Mouse (Mus musculus) liver, embryonic 15.5 days (tissue): ENCODE data around the gene Crybg1. TPM values are rescaled to one million over a fixed set of nuclear protein-coding genes. Genes with fewer than 3 reads are reported as not detected.

Experiments
- ATAC-seq: fragments of 200-750 bp; cut with Nextera tagmentation; 2 replicates; pipeline ENCODE4 v1.8.0; 2017; ENCODE audit warnings: moderate number of reproducible peaks, mild to moderate bottlenecking, moderate library complexity; ENCODE audit not compliant: insufficient read depth
- H3K27ac ChIP-seq: fragments of 300-500 bp; sonication (generic); replicated peaks from 2 replicates; pipeline ENCODE4 v1.5.1; 2015; ENCODE audit warnings: mild to moderate bottlenecking, inconsistent platforms
- H3K27me3 ChIP-seq: fragments of 300-500 bp; sonication (generic); 2 replicates; pipeline ENCODE4 v1.6.1; 2015; ENCODE audit warnings: mild to moderate bottlenecking, inconsistent platforms
- H3K36me3 ChIP-seq: fragments of 300-500 bp; sonication (generic); replicated peaks from 2 replicates; pipeline ENCODE4 v1.6.1; 2015; ENCODE audit warnings: moderate library complexity, mild to moderate bottlenecking, inconsistent platforms
- H3K4me1 ChIP-seq: fragments of 300-500 bp; sonication (generic); replicated peaks from 2 replicates; pipeline ENCODE4 v1.6.1; 2015; ENCODE audit warnings: inconsistent platforms
- H3K4me2 ChIP-seq: fragments of 300-500 bp; sonication (generic); 2 replicates; pipeline ENCODE4 v1.6.1; 2015; ENCODE audit warnings: moderate library complexity, mild to moderate bottlenecking, inconsistent platforms
- H3K4me3 ChIP-seq: fragments of 300-500 bp; sonication (generic); replicated peaks from 2 replicates; pipeline ENCODE4 v1.5.1; 2015; ENCODE audit warnings: mild to moderate bottlenecking, inconsistent platforms
- H3K9ac ChIP-seq: fragments of 300-500 bp; sonication (generic); 2 replicates; pipeline ENCODE4 v1.6.1; 2015; ENCODE audit warnings: moderate library complexity, mild to moderate bottlenecking, inconsistent platforms
- H3K9me3 ChIP-seq: fragments of 300-500 bp; sonication (generic); replicated peaks from 2 replicates; pipeline ENCODE4 v1.6.1; 2016; ENCODE audit warnings: inconsistent platforms
- WGBS: fragments of 180-500 bp; shearing (Covaris S2); methylation state at CpG from one replicate; pipeline ENCODE4 v1.1.7; 2015; ENCODE audit warnings: mixed read lengths; ENCODE audit not compliant: insufficient replicate concordance; 5-methylcytosine and 5-hydroxymethylcytosine counted together
- polyA plus RNA-seq: library from polyadenylated mRNA; unstranded; fragments of >200 nt; fragmentation: Nextera tagmentation; extraction: Ambion mirVana; gene quantifications from 2 replicates; pipeline ENCODE4 v1.2.1, GENCODE M21; 2015

The Crybg1 gene
- polyA plus RNA-seq, result 0.62 and 0.83 TPM in 2 replicates

- 6% methylated on average over 53 of the region's 53 CpGs for WGBS
- Histone ChIP-seq H3K4me3 (peak within 1 kb of the TSS; percentile 33), H3K9me3 (no peaks in the 10 kb centered on the region), H3K27me3 (peaks cover 60% of the 10 kb centered on the region), H3K9ac (no peak within 1 kb of the TSS), H3K4me1 (peaks cover 7% of the 10 kb centered on the region), H3K36me3 (no peaks in the 10 kb centered on the region), H3K4me2 (peak within 1 kb of the TSS; percentile 60), H3K27ac (no peak within 1 kb of the TSS)
- peak; percentile 63 for ATAC-seq
Measured at GRCm38 (mm10) chr10:44148337-44149317, at the start of gene Crybg1. Crybg1 (minus strand) TSS chr10:44148853.

GRCm38 (mm10) chr10:44177365-44177764 lies 28.7 kb upstream of the Crybg1 start:
- Histone ChIP-seq H3K4me1 (peaks cover 16% of the 10 kb centered on the region), H3K9ac (no peak overlapping the region), H3K4me2 (no peak overlapping the region), H3K27ac (no peak overlapping the region), H3K4me3 (no peak overlapping the region), H3K36me3 (no peaks in the 10 kb centered on the region), H3K9me3 (no peaks in the 10 kb centered on the region), H3K27me3 (0 out of 2 replicates have a peak, but pooled peaks cover 4% of the 10 kb centered on the region)
- no peak for ATAC-seq
- 0% methylated on average over 1 of the region's 1 CpGs for WGBS

- ATAC-seq, result peak; percentile 57
- H3K36me3 ChIP-seq, result no peaks in the 10 kb centered on the region
- peaks cover 16% of the 10 kb centered on the region for H3K4me1 ChIP-seq
- 0 out of 2 replicates have a peak overlapping the region, but pooled peaks have one; percentile 24 for H3K27ac ChIP-seq
- H3K27me3 ChIP-seq, result 0 out of 2 replicates have a peak, but pooled peaks cover 4% of the 10 kb centered on the region
- no peak overlapping the region for H3K4me2 ChIP-seq
- no peak overlapping the region for H3K9ac ChIP-seq
- H3K9me3 ChIP-seq, result no peaks in the 10 kb centered on the region
- H3K4me3 ChIP-seq, result no peak overlapping the region
Measured at GRCm38 (mm10) chr10:44176548-44176947, 27.9 kb upstream of the Crybg1 start.

GRCm38 (mm10) chr10:44176120-44176519 lies 27.5 kb upstream of the Crybg1 start:
- H3K9me3 ChIP-seq, result no peaks in the 10 kb centered on the region
- WGBS, result 51% methylated on average over 5 of the region's 5 CpGs
- H3K9ac ChIP-seq, result no peak overlapping the region
- no peak overlapping the region for H3K4me3 ChIP-seq
- no peak for ATAC-seq
- 0 out of 2 replicates have a peak, but pooled peaks cover 4% of the 10 kb centered on the region for H3K27me3 ChIP-seq
- no peaks in the 10 kb centered on the region for H3K36me3 ChIP-seq
- H3K27ac ChIP-seq, result 0 out of 2 replicates have a peak overlapping the region, but pooled peaks have one; percentile 24
- peaks cover 16% of the 10 kb centered on the region for H3K4me1 ChIP-seq
- H3K4me2 ChIP-seq, result no peak overlapping the region

GRCm38 (mm10) chr10:44170145-44170544 lies 21.5 kb upstream of the Crybg1 start:
- Histone ChIP-seq H3K9me3 (no peaks in the 10 kb centered on the region), H3K36me3 (no peaks in the 10 kb centered on the region), H3K4me2 (no peak overlapping the region), H3K4me3 (no peak overlapping the region), H3K27ac (no peak overlapping the region), H3K27me3 (no peaks in the 10 kb centered on the region), H3K9ac (no peak overlapping the region), H3K4me1 (no peaks in the 10 kb centered on the region)
- WGBS, result 71% methylated on average over 12 of the region's 12 CpGs
- ATAC-seq, result no peak

GRCm38 (mm10) chr10:44167061-44167460 lies 18.4 kb upstream of the Crybg1 start:
- no peaks in the 10 kb centered on the region for H3K27me3 ChIP-seq
- H3K4me1 ChIP-seq, result peaks cover 21% of the 10 kb centered on the region
- H3K9ac ChIP-seq, result no peak overlapping the region
- H3K27ac ChIP-seq, result no peak overlapping the region
- WGBS, result 82% methylated on average over 5 of the region's 5 CpGs
- ATAC-seq, result no peak
- H3K4me3 ChIP-seq, result no peak overlapping the region
- H3K36me3 ChIP-seq, result no peaks in the 10 kb centered on the region
- no peak overlapping the region for H3K4me2 ChIP-seq
- no peaks in the 10 kb centered on the region for H3K9me3 ChIP-seq

- H3K9ac ChIP-seq, result no peak overlapping the region
- no peaks in the 10 kb centered on the region for H3K9me3 ChIP-seq
- peak overlapping the region; percentile 87 for H3K27ac ChIP-seq
- peak; percentile 96 for ATAC-seq
- no peaks in the 10 kb centered on the region for H3K36me3 ChIP-seq
- no peaks in the 10 kb centered on the region for H3K27me3 ChIP-seq
- H3K4me1 ChIP-seq, result peaks cover 21% of the 10 kb centered on the region
- H3K4me3 ChIP-seq, result no peak overlapping the region
- peak overlapping the region; percentile 47 for H3K4me2 ChIP-seq
- 50% methylated on average over 8 of the region's 8 CpGs for WGBS
Measured at GRCm38 (mm10) chr10:44164258-44164975, 15.8 kb upstream of the Crybg1 start.

GRCm38 (mm10) chr10:44163028-44163427 lies 14.4 kb upstream of the Crybg1 start:
- 74% methylated on average over 4 of the region's 4 CpGs for WGBS
- Histone ChIP-seq H3K9me3 (no peaks in the 10 kb centered on the region), H3K4me1 (peaks cover 21% of the 10 kb centered on the region), H3K9ac (no peak overlapping the region), H3K27me3 (no peaks in the 10 kb centered on the region), H3K36me3 (no peaks in the 10 kb centered on the region), H3K4me3 (no peak overlapping the region), H3K27ac (no peak overlapping the region), H3K4me2 (no peak overlapping the region)
- no peak for ATAC-seq

GRCm38 (mm10) chr10:44160150-44160549 lies 11.5 kb upstream of the Crybg1 start:
- H3K36me3 ChIP-seq, result no peaks in the 10 kb centered on the region
- no peak overlapping the region for H3K9ac ChIP-seq
- no peak overlapping the region for H3K4me3 ChIP-seq
- no peak for ATAC-seq
- no peak overlapping the region for H3K27ac ChIP-seq
- H3K4me1 ChIP-seq, result peaks cover 21% of the 10 kb centered on the region
- no peaks in the 10 kb centered on the region for H3K27me3 ChIP-seq
- no peak overlapping the region for H3K4me2 ChIP-seq
- H3K9me3 ChIP-seq, result no peaks in the 10 kb centered on the region
- WGBS, result 33% methylated on average over 4 of the region's 4 CpGs

GRCm38 (mm10) chr10:44157489-44157888 lies 8.8 kb upstream of the Crybg1 start:
- Histone ChIP-seq H3K9ac (no peak overlapping the region), H3K27ac (no peak overlapping the region), H3K4me2 (no peak overlapping the region), H3K36me3 (no peaks in the 10 kb centered on the region), H3K4me1 (no peaks in the 10 kb centered on the region), H3K27me3 (peaks cover 5% of the 10 kb centered on the region; the same call in 1 of the 2 replicates), H3K4me3 (no peak overlapping the region), H3K9me3 (no peaks in the 10 kb centered on the region)
- no peak for ATAC-seq
- WGBS, result 44% methylated on average over 2 of the region's 2 CpGs

- H3K27ac ChIP-seq, result no peak overlapping the region
- ATAC-seq, result no peak
- H3K27me3 ChIP-seq, result peaks cover 58% of the 10 kb centered on the region
- H3K4me1 ChIP-seq, result peaks cover 7% of the 10 kb centered on the region
- 58% methylated on average over 2 of the region's 2 CpGs for WGBS
- H3K9me3 ChIP-seq, result no peaks in the 10 kb centered on the region
- H3K4me2 ChIP-seq, result no peak overlapping the region
- no peaks in the 10 kb centered on the region for H3K36me3 ChIP-seq
- H3K9ac ChIP-seq, result no peak overlapping the region
- H3K4me3 ChIP-seq, result no peak overlapping the region
Measured at GRCm38 (mm10) chr10:44150501-44150900, 1.8 kb upstream of the Crybg1 start.
